Comparison of ENCODE assay signal across 15 mouse cellular contexts in genomic region chr4:35761181-35761580, GRCm38 (mm10).
"Had no signal": no experiment of that assay in that cellular context is flagged by ENCODE, and none has a peak within 500 bp of the region (broad histone marks: within the 10 kb centered on the region; RNA-seq: fewer than 3 reads in every experiment).

No protein-coding gene starts in this region.

- H3K36me3 ChIP-seq: limb, embryonic 12.5 days; limb, embryonic 15.5 days; liver, embryonic 12.5 days; liver, embryonic 15.5 days; stomach, embryonic 15.5 days had no signal

- DNase-seq: kidney, adult 9 months; kidney, postnatal 14 days; kidney, postnatal 4 days; left cerebral cortex, postnatal 4 days; lung, adult 2 months; lung, postnatal 14 days; lung, postnatal 4 days; midbrain, embryonic 14.5 days; thymus, postnatal 25 days had no signal

- H3K4me2 ChIP-seq: limb, embryonic 12.5 days; limb, embryonic 15.5 days; liver, embryonic 12.5 days; liver, embryonic 15.5 days; midbrain, embryonic 11.5 days; stomach, embryonic 15.5 days had no signal

- H3K27me3 ChIP-seq: limb, embryonic 12.5 days; limb, embryonic 15.5 days; liver, embryonic 12.5 days; liver, embryonic 15.5 days; stomach, embryonic 15.5 days had no signal

- H3K27ac ChIP-seq: limb, embryonic 12.5 days; limb, embryonic 15.5 days; liver, embryonic 12.5 days; liver, embryonic 15.5 days; stomach, embryonic 15.5 days had no signal

- ATAC-seq: liver, embryonic 12.5 days had no signal

- H3K9ac ChIP-seq: limb, embryonic 12.5 days; limb, embryonic 15.5 days; liver, embryonic 12.5 days; liver, embryonic 15.5 days; stomach, embryonic 15.5 days had no signal

- H3K9me3 ChIP-seq: limb, embryonic 12.5 days; limb, embryonic 15.5 days; liver, embryonic 12.5 days; liver, embryonic 15.5 days; stomach, embryonic 15.5 days had no signal

- H3K4me1 ChIP-seq: limb, embryonic 12.5 days; limb, embryonic 15.5 days; liver, embryonic 12.5 days; liver, embryonic 15.5 days; stomach, embryonic 15.5 days had no signal

- H3K4me3 ChIP-seq: limb, embryonic 12.5 days; limb, embryonic 15.5 days; liver, embryonic 12.5 days; liver, embryonic 15.5 days; stomach, embryonic 15.5 days had no signal
